Mouse (Mus musculus) midbrain, embryonic 10.5 days (tissue): ENCODE measurements around the gene Selenon. TPM values are rescaled to one million over a fixed set of nuclear protein-coding genes. Genes with fewer than 3 reads are reported as not detected.

ENCODE experiments used
- DNase-seq: peaks from one replicate; pipeline ENCODE4 v3.0.0-alpha.2; 2017; ENCODE audit warnings: low spot score
- H3K27ac ChIP-seq: fragments of 300-500 bp; sonication (generic); replicated peaks from 2 replicates; pipeline ENCODE4 v1.5.1; 2016; ENCODE audit warnings: mild to moderate bottlenecking
- H3K27me3 ChIP-seq: fragments of 300-500 bp; sonication (generic); 2 replicates; pipeline ENCODE4 v1.6.1; 2016; ENCODE audit warnings: low read depth, mild to moderate bottlenecking; ENCODE audit not compliant: poor library complexity, severe bottlenecking
- H3K36me3 ChIP-seq: fragments of 300-500 bp; sonication (generic); 2 replicates; pipeline ENCODE4 v1.6.1; 2016; ENCODE audit warnings: mild to moderate bottlenecking, moderate library complexity
- H3K4me1 ChIP-seq: fragments of 300-500 bp; sonication (generic); 2 replicates; pipeline ENCODE4 v1.6.1; 2016
- H3K4me3 ChIP-seq: fragments of 300-500 bp; sonication (generic); 2 replicates; pipeline ENCODE4 v1.5.1; 2016; ENCODE audit warnings: mild to moderate bottlenecking, moderate library complexity
- H3K9me3 ChIP-seq: fragments of 300-500 bp; sonication (generic); replicated peaks from 2 replicates; pipeline ENCODE4 v1.6.1; 2016; ENCODE audit warnings: mild to moderate bottlenecking
- WGBS: fragments of 180-500 bp; shearing (Covaris S2); methylation state at CpG from one replicate; pipeline ENCODE4 v1.1.7; 2016; 5-methylcytosine and 5-hydroxymethylcytosine counted together
- polyA plus RNA-seq: library from polyadenylated mRNA; unstranded; fragments of >200 nt; fragmentation: Nextera tagmentation; extraction: Ambion mirVana; gene quantifications from 2 replicates; pipeline ENCODE4 v1.2.1, GENCODE M21; 2016

Gene Selenon
- polyA plus RNA-seq, 1 experiment from 2014 or later, result 8.4 TPM

- no peak overlapping the region for H3K4me3 ChIP-seq
- no peaks in the 10 kb centered on the region for H3K36me3 ChIP-seq
- no peaks in the 10 kb centered on the region for H3K9me3 ChIP-seq
- H3K27ac ChIP-seq, result peak overlapping the region; percentile 73
- 20% methylated on average over 12 of the region's 16 CpGs for WGBS
- DNase-seq, result peak; percentile 44
- peaks cover 22% of the 10 kb centered on the region for H3K4me1 ChIP-seq
- no peaks in the 10 kb centered on the region for H3K27me3 ChIP-seq
Observed at GRCm38 (mm10) chr4:134557626-134558249, 5.8 kb upstream of the Selenon start.

- Histone ChIP-seq H3K27ac (no peak overlapping the region), H3K4me1 (peaks cover 33% of the 10 kb centered on the region), H3K27me3 (no peaks in the 10 kb centered on the region), H3K4me3 (no peak overlapping the region), H3K9me3 (no peaks in the 10 kb centered on the region), H3K36me3 (no peaks in the 10 kb centered on the region)
- DNase-seq, result no peak
- WGBS, result 64% methylated on average over 8 of the region's 8 CpGs
Observed at GRCm38 (mm10) chr4:134555956-134556580, 4.1 kb upstream of the Selenon start.

- peaks cover 37% of the 10 kb centered on the region for H3K4me1 ChIP-seq
- no peaks in the 10 kb centered on the region for H3K27me3 ChIP-seq
- DNase-seq, result no peak
- no peak overlapping the region for H3K4me3 ChIP-seq
- H3K36me3 ChIP-seq, result peaks cover 23% of the 10 kb centered on the region
- H3K9me3 ChIP-seq, result peaks cover 11% of the 10 kb centered on the region
- WGBS, result 69% methylated on average over 1 of the region's 1 CpGs
- no peak overlapping the region for H3K27ac ChIP-seq
Observed at GRCm38 (mm10) chr4:134553631-134554030, 1.7 kb upstream of the Selenon start.

- Histone ChIP-seq H3K9me3 (peaks cover 11% of the 10 kb centered on the region), H3K36me3 (peaks cover 60% of the 10 kb centered on the region)
- 98% methylated on average over 8 of the region's 8 CpGs for WGBS
Observed at GRCm38 (mm10) chr4:134549899-134550298, 2.1 kb downstream of the Selenon start.

GRCm38 (mm10) chr4:134548169-134548938 lies 3.6 kb downstream of the Selenon start:
- H3K27ac ChIP-seq, result 0 out of 2 replicates have a peak overlapping the region, but pooled peaks have one; percentile 17
- no peak overlapping the region for H3K4me3 ChIP-seq
- peaks cover 11% of the 10 kb centered on the region for H3K9me3 ChIP-seq
- H3K27me3 ChIP-seq, result no peaks in the 10 kb centered on the region
- no peak for DNase-seq
- peaks cover 75% of the 10 kb centered on the region for H3K36me3 ChIP-seq
- 72% methylated on average over 18 of the region's 18 CpGs for WGBS
- peaks cover 37% of the 10 kb centered on the region for H3K4me1 ChIP-seq

More at GRCm38 (mm10) chr4:134549899-134550298, 2.1 kb downstream of the Selenon start:
- H3K4me3 ChIP-seq, result no peak overlapping the region
- no peak overlapping the region for H3K27ac ChIP-seq
- no peak for DNase-seq
- no peaks in the 10 kb centered on the region for H3K27me3 ChIP-seq
- H3K4me1 ChIP-seq, result peaks cover 37% of the 10 kb centered on the region

GRCm38 (mm10) chr4:134546814-134547705 lies 4.9 kb downstream of the Selenon start:
- no peak for DNase-seq
- Histone ChIP-seq H3K36me3 (peaks cover 88% of the 10 kb centered on the region), H3K9me3 (peaks cover 11% of the 10 kb centered on the region), H3K4me3 (no peak overlapping the region; the same call in 1 of the 2 replicates), H3K27ac (0 out of 2 replicates have a peak overlapping the region, but pooled peaks have one; percentile 13), H3K4me1 (peaks cover 32% of the 10 kb centered on the region), H3K27me3 (no peaks in the 10 kb centered on the region)
- 76% methylated on average over 9 of the region's 9 CpGs for WGBS

GRCm38 (mm10) chr4:134543261-134543660 lies 8.7 kb downstream of the Selenon start:
- DNase-seq, result peak; percentile 90
- H3K9me3 ChIP-seq, result no peaks in the 10 kb centered on the region
- H3K4me1 ChIP-seq, result peaks cover 13% of the 10 kb centered on the region
- WGBS, result 26% methylated on average over 5 of the region's 5 CpGs
- no peak overlapping the region for H3K4me3 ChIP-seq
- peaks cover 99% of the 10 kb centered on the region for H3K36me3 ChIP-seq
- H3K27me3 ChIP-seq, result no peaks in the 10 kb centered on the region
- no peak overlapping the region for H3K27ac ChIP-seq

- 92% methylated on average over 9 of the region's 9 CpGs for WGBS
- Histone ChIP-seq H3K4me1 (peaks cover 8% of the 10 kb centered on the region), H3K36me3 (peaks cover 95% of the 10 kb centered on the region), H3K4me3 (peak overlapping the region; percentile 2; the same call in 1 of the 2 replicates), H3K27me3 (no peaks in the 10 kb centered on the region), H3K27ac (no peak overlapping the region), H3K9me3 (no peaks in the 10 kb centered on the region)
- DNase-seq, result no peak
Observed at GRCm38 (mm10) chr4:134542726-134543125, 9.2 kb downstream of the Selenon start.

GRCm38 (mm10) chr4:134538997-134539580 lies 12.9 kb downstream of the Selenon start:
- 92% methylated on average over 10 of the region's 10 CpGs for WGBS
- H3K27ac ChIP-seq, result no peak overlapping the region
- peaks cover 59% of the 10 kb centered on the region for H3K36me3 ChIP-seq
- no peaks in the 10 kb centered on the region for H3K9me3 ChIP-seq
- DNase-seq, result no peak
- H3K27me3 ChIP-seq, result no peaks in the 10 kb centered on the region
- no peak overlapping the region for H3K4me3 ChIP-seq
- H3K4me1 ChIP-seq, result peaks cover 14% of the 10 kb centered on the region

- Histone ChIP-seq H3K4me3 (peak overlapping the region; percentile 90), H3K4me1 (peaks cover 23% of the 10 kb centered on the region), H3K36me3 (peaks cover 37% of the 10 kb centered on the region), H3K27me3 (no peaks in the 10 kb centered on the region), H3K27ac (peak overlapping the region; percentile 88), H3K9me3 (no peaks in the 10 kb centered on the region)
- WGBS, result 20% methylated on average over 8 of the region's 8 CpGs
- DNase-seq, result no peak
Observed at GRCm38 (mm10) chr4:134535787-134536151, 16.2 kb downstream of the Selenon start.

GRCm38 (mm10) chr4:134534932-134535786 lies 16.8 kb downstream of the Selenon start, which contains the start of gene Mtfr1l:
TSS of gene Mtfr1l (minus strand) at chr4:134535387.
- peak within 1 kb of the TSS; percentile 88 for H3K27ac ChIP-seq
- WGBS, result under 1% methylated on average over 71 of the region's 71 CpGs
- peaks cover 23% of the 10 kb centered on the region for H3K4me1 ChIP-seq

More at GRCm38 (mm10) chr4:134534932-134535786, 16.8 kb downstream of the Selenon start, which contains the start of gene Mtfr1l:
- peak within 1 kb of the TSS; percentile 90 for H3K4me3 ChIP-seq
- H3K27me3 ChIP-seq, result no peaks in the 10 kb centered on the region
- peak; percentile 99 for DNase-seq
- no peaks in the 10 kb centered on the region for H3K9me3 ChIP-seq
- peaks cover 37% of the 10 kb centered on the region for H3K36me3 ChIP-seq
